Mouse (Mus musculus) small intestine, adult 2 months (tissue): Measurements from ENCODE around the gene Slc25a23. TPM values are rescaled to one million over a fixed set of nuclear protein-coding genes. Genes with fewer than 3 reads are reported as not detected.

ENCODE experiments used
- H3K27ac ChIP-seq: fragments of 200-500 bp; 2 replicates; pipeline ENCODE4 v1.5.1; 2012; ENCODE audit warnings: low read depth, low read length, control low read depth, inconsistent platforms; ENCODE audit not compliant: insufficient read depth
- H3K27me3 ChIP-seq: fragments of 200-500 bp; 2 replicates; pipeline ENCODE4 v1.6.1; 2012; ENCODE audit warnings: mild to moderate bottlenecking, moderate library complexity, low read length, inconsistent platforms; ENCODE audit not compliant: control insufficient read depth, insufficient read depth
- H3K36me3 ChIP-seq: fragments of 200-500 bp; 2 replicates; pipeline ENCODE4 v1.6.1; 2012; ENCODE audit warnings: mild to moderate bottlenecking, low read length, control low read depth, inconsistent platforms; ENCODE audit not compliant: control insufficient read depth, insufficient read depth
- H3K4me1 ChIP-seq: fragments of 200-500 bp; 2 replicates; pipeline ENCODE4 v1.6.1; 2012; ENCODE audit warnings: low read length, inconsistent platforms, mixed read lengths; ENCODE audit not compliant: control insufficient read depth, insufficient read depth, insufficient read length
- H3K4me3 ChIP-seq: fragments of 200-500 bp; 2 replicates; pipeline ENCODE4 v1.5.1; 2012; ENCODE audit warnings: low read depth, mild to moderate bottlenecking, control low read depth, inconsistent platforms, low read length, moderate library complexity
- CTCF ChIP-seq: fragments of 200-500 bp; IDR thresholded peaks from 2 replicates; pipeline ENCODE4 v1.5.1; 2012; ENCODE audit warnings: low read depth, mild to moderate bottlenecking, control low read depth, inconsistent platforms, low read length, moderate library complexity, mixed read lengths; ENCODE audit not compliant: insufficient replicate concordance, insufficient read length; ENCODE audit errors: extremely low read depth
- POLR2A ChIP-seq: fragments of 200-500 bp; IDR thresholded peaks from 2 replicates; pipeline ENCODE4 v1.6.1; 2012; ENCODE audit warnings: low read depth, mild to moderate bottlenecking, control low read depth, inconsistent platforms, low read length, moderate library complexity
- WGBS: fragments of 180-500 bp; shearing (Covaris S2); methylation state at CpG from one replicate; pipeline ENCODE4 v1.1.7; 2018; 5-methylcytosine and 5-hydroxymethylcytosine counted together
- polyA plus RNA-seq: library from polyadenylated mRNA; depleted of rRNA; stranded (reverse); fragments of >200 nt; gene quantifications from 2 replicates; pipeline ENCODE4 v1.2.3, GENCODE M21; 2012; rRNA removed

Gene Slc25a23
- polyA plus RNA-seq, 1 experiment: 13.3 TPM

DNA sequence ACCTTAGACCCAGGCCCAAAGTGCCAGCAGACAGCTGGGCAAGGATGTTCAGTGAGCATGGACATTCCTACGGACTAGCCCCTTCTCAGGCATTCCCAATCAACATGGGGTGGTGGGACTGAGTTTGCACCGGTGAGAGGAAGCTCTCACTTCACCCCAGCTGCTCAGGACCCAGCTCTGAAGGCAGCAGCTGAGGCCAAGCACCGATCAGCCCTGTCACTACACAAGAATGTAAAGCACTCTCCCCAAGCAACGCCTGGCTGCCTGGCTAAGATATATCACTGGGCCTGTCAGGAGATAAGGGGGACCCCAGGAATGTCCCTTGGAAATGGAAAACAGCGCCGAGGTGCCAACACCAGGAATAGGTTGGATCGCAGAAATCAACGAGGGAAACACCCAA is 58.4 kb downstream of the Slc25a23 start:
- no peaks in the 10 kb centered on the region for H3K27me3 ChIP-seq
- H3K27ac ChIP-seq: no peak overlapping the region
- H3K36me3 ChIP-seq: peaks cover 39% of the 10 kb centered on the region
- TF ChIP-seq CTCF (no peak), POLR2A (no peak)
- WGBS: 58% methylated on average over 8 of the region's 8 CpGs
- H3K4me3 ChIP-seq: no peak overlapping the region
- H3K4me1 ChIP-seq: peaks cover 3% of the 10 kb centered on the region; the same call in 1 of the 2 replicates

GRCm38 (mm10) chr17:56999968-57000609 is 59.6 kb downstream of the Slc25a23 start, which contains the start of gene Pspn:
Gene Pspn, minus strand, starts transcription at chr17:57000018.
- 76% methylated on average over 9 of the region's 9 CpGs for WGBS
- H3K27ac ChIP-seq: no peak within 1 kb of the TSS
- no peak for TF ChIP-seq POLR2A
- no peak for TF ChIP-seq CTCF

GRCm38 (mm10) chr17:56999414-56999813 is 60.2 kb downstream of the Slc25a23 start:
- TF ChIP-seq POLR2A: no peak
- H3K27ac ChIP-seq: no peak overlapping the region

More at GRCm38 (mm10) chr17:56999968-57000609, 59.6 kb downstream of the Slc25a23 start, which contains the start of gene Pspn:
- Histone ChIP-seq H3K4me1 (peaks cover 3% of the 10 kb centered on the region; the same call in 1 of the 2 replicates), H3K36me3 (peaks cover 36% of the 10 kb centered on the region), H3K27me3 (no peaks in the 10 kb centered on the region), H3K4me3 (no peak within 1 kb of the TSS)

GRCm38 (mm10) chr17:56997029-56997667 is 62.5 kb downstream of the Slc25a23 start, which contains the start of gene Alkbh7:
Gene Alkbh7, plus strand, starts transcription at chr17:56997339.
- H3K36me3 ChIP-seq: peaks cover 28% of the 10 kb centered on the region
- H3K27me3 ChIP-seq: no peaks in the 10 kb centered on the region
- TF ChIP-seq CTCF (peak; percentile 65; the same call in 1 of the 2 replicates), POLR2A (no peak)
- WGBS: under 1% methylated on average over 38 of the region's 38 CpGs
- peaks cover 3% of the 10 kb centered on the region; the same call in 1 of the 2 replicates for H3K4me1 ChIP-seq
- H3K4me3 ChIP-seq: peak within 1 kb of the TSS; percentile 79
- peak within 1 kb of the TSS; percentile 48; the same call in 1 of the 2 replicates for H3K27ac ChIP-seq

More at GRCm38 (mm10) chr17:56999414-56999813, 60.2 kb downstream of the Slc25a23 start:
- Histone ChIP-seq H3K4me1 (peaks cover 3% of the 10 kb centered on the region; the same call in 1 of the 2 replicates), H3K4me3 (no peak overlapping the region), H3K27me3 (no peaks in the 10 kb centered on the region), H3K36me3 (peaks cover 35% of the 10 kb centered on the region)
- 93% methylated on average over 9 of the region's 9 CpGs for WGBS

GRCm38 (mm10) chr17:56996506-56996905 is 63.2 kb downstream of the Slc25a23 start:
- TF ChIP-seq POLR2A (no peak), CTCF (no peak)
- H3K27me3 ChIP-seq: no peaks in the 10 kb centered on the region
- WGBS: 58% methylated on average over 2 of the region's 2 CpGs
- H3K4me1 ChIP-seq: peaks cover 3% of the 10 kb centered on the region; the same call in 1 of the 2 replicates
- no peak overlapping the region for H3K4me3 ChIP-seq
- no peak overlapping the region for H3K27ac ChIP-seq
- peaks cover 28% of the 10 kb centered on the region for H3K36me3 ChIP-seq

- Histone ChIP-seq H3K27ac (no peak overlapping the region), H3K36me3 (peaks cover 28% of the 10 kb centered on the region), H3K4me1 (peaks cover 6% of the 10 kb centered on the region; the same call in 1 of the 2 replicates), H3K27me3 (no peaks in the 10 kb centered on the region), H3K4me3 (no peak overlapping the region)
- WGBS: 85% methylated on average over 8 of the region's 8 CpGs
- no peak for TF ChIP-seq CTCF
- no peak for TF ChIP-seq POLR2A
Observed at GRCm38 (mm10) chr17:56995046-56995445, 64.6 kb downstream of the Slc25a23 start.

Other genes starting within 250 kb of the Slc25a23 start
- gene Rfx2, start 228.8 kb downstream of the Slc25a23 start, polyA plus RNA-seq: 7.7 and 15.4 TPM in 2 replicates
- gene Acsbg2, start 185.4 kb downstream of the Slc25a23 start, polyA plus RNA-seq: not detected in 2 replicates
- not detected in 2 replicates for gene 1700061G19Rik, start 184.4 kb downstream of the Slc25a23 start, polyA plus RNA-seq
- gene Mllt1, start 124.4 kb downstream of the Slc25a23 start, polyA plus RNA-seq: 25.0 and 46.3 TPM in 2 replicates
- gene Acer1, start 77.7 kb downstream of the Slc25a23 start, polyA plus RNA-seq: 9.0 and 28.9 TPM in 2 replicates
- gene Clpp, start 69.6 kb downstream of the Slc25a23 start, polyA plus RNA-seq: 86.2 and 132 TPM in 2 replicates
- 40.8 and 63.7 TPM in 2 replicates for gene Alkbh7, start 62.5 kb downstream of the Slc25a23 start, polyA plus RNA-seq
- not detected in 2 replicates for gene Pspn, start 59.8 kb downstream of the Slc25a23 start, polyA plus RNA-seq
- 17.1 and 43.5 TPM in 2 replicates for gene Gtf2f1, start 48.6 kb downstream of the Slc25a23 start, polyA plus RNA-seq
- not detected in 2 replicates for gene Gm17949, start 48.4 kb downstream of the Slc25a23 start, polyA plus RNA-seq
- gene Khsrp, start 28.3 kb downstream of the Slc25a23 start, polyA plus RNA-seq: 32.3 and 66.4 TPM in 2 replicates
- gene Slc25a41, start 18.2 kb downstream of the Slc25a23 start, polyA plus RNA-seq: not detected in 2 replicates
- 184 and 395 TPM in 2 replicates for gene Crb3, start 758 bp downstream of the Slc25a23 start, polyA plus RNA-seq
- gene Dennd1c, start 18.7 kb upstream of the Slc25a23 start, polyA plus RNA-seq: 9.1 and 13.6 TPM in 2 replicates
- 3.3 TPM in 2 replicates for gene Tubb4a, start 27.9 kb upstream of the Slc25a23 start, polyA plus RNA-seq
- gene Tnfsf9, start 45.5 kb upstream of the Slc25a23 start, polyA plus RNA-seq: 2.3 and 2.6 TPM in 2 replicates
- not detected in 2 replicates for gene Cd70, start 89.9 kb upstream of the Slc25a23 start, polyA plus RNA-seq
- gene Tnfsf14, start 134.3 kb upstream of the Slc25a23 start, polyA plus RNA-seq: 0.79 and 0.98 TPM in 2 replicates
- 17.9 and 40.9 TPM in 2 replicates for gene C3, start 168.3 kb upstream of the Slc25a23 start, polyA plus RNA-seq
- 25.6 and 46.5 TPM in 2 replicates for gene Gpr108, start 188.6 kb upstream of the Slc25a23 start, polyA plus RNA-seq
- gene Trip10, start 189.6 kb upstream of the Slc25a23 start, polyA plus RNA-seq: 11.0 and 30.3 TPM in 2 replicates
- gene Vav1, start 219.2 kb upstream of the Slc25a23 start, polyA plus RNA-seq: 3.5 and 6.1 TPM in 2 replicates